Mouse (Mus musculus) lung, adult 10 weeks (tissue): Measurements from ENCODE around the gene Gpr135. TPM values are rescaled to one million over a fixed set of nuclear protein-coding genes. Genes with fewer than 3 reads are reported as not detected.

Experiments used
- polyA plus RNA-seq: library from polyadenylated mRNA; stranded (reverse); fragments of 350-450 nt; fragmentation: Illumina TruSeq; extraction: RNeasy Lipid Tissue Mini Kit (QIAGEN cat#74804); gene quantifications from one replicate; pipeline ENCODE4 v1.2.3, GENCODE M21; 2014; ENCODE audit warnings: low read depth, low replicate concordance; ENCODE audit not compliant: insufficient read depth

Gene Gpr135
- polyA plus RNA-seq = 0.45 TPM

GRCm38 (mm10) chr12:72070327-72071269, at the start of gene Gpr135:
Gpr135 (minus strand) TSS chr12:72071125.

GRCm38 (mm10) chr12:72085329-72086165, 14.6 kb upstream of the Gpr135 start, which contains the start of the genes L3hypdh and Jkamp:
L3hypdh (minus strand) TSS chr12:72085439.
Jkamp (plus strand) TSS chr12:72085589.

Other genes with a start within 250 kb of the Gpr135 start
- 13.5 TPM for gene Daam1, start 240.0 kb downstream of the Gpr135 start, polyA plus RNA-seq
- gene L3hypdh, start 14.3 kb upstream of the Gpr135 start, polyA plus RNA-seq = 5.7 TPM
- gene Jkamp, start 14.5 kb upstream of the Gpr135 start, polyA plus RNA-seq = 30.5 TPM
- not detected for gene Ccdc175, start 113.9 kb upstream of the Gpr135 start, polyA plus RNA-seq